Mouse (Mus musculus): ENCODE results near the gene Olfml2b. TPM values are rescaled to one million over a fixed set of nuclear protein-coding genes. Genes with fewer than 3 reads are reported as not detected.

Olfml2b gene
- polyA plus RNA-seq, 1 experiment: not detected

- Histone ChIP-seq H3K27me3 (replicated peaks) (peaks cover 33% of the 10 kb centered on the region), H3K9me3 (peaks cover 10% of the 10 kb centered on the region), H3K4me1 (peaks cover 25% of the 10 kb centered on the region), H3K36me3 (replicated peaks; ENCODE audit: low read length) (peaks cover 15% of the 10 kb centered on the region), H3K4me3 (replicated peaks) (no peak overlapping the region)
- TF ChIP-seq GATA1 (IDR thresholded peaks at IDR 0.05; ENCODE audit: borderline replicate concordance, low read length) (no peak), FLI1 (IDR thresholded peaks at IDR 0.05; ENCODE audit: low read length) (no peak)
Measured at GRCm38 (mm10) chr1:170701582-170701981, 57.2 kb downstream of the Olfml2b start.

DNA sequence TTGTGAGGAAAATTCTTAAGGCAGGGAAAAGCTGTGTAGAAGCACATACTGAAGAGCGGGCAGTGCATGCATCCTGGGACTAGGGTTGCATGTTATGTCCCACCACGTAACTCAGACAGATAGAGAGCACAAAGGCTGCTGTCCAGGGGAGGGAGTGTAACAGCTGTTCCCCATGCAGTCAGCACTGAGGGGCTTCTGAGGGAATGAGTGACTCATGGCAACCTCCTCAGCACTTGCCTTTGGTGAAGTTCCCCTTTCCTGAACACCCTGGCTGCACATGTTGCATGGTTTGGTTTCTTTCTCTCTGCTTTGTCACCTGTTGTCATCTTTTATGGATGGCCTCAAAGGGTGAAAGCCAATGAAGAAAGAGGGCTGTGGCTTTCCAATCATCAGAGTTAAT is 57.9 kb downstream of the Olfml2b start:
- Histone ChIP-seq H3K4me3 (replicated peaks) (peak overlapping the region; percentile 51), H3K36me3 (replicated peaks; ENCODE audit: low read length) (peaks cover 21% of the 10 kb centered on the region), H3K27me3 (replicated peaks) (peaks cover 29% of the 10 kb centered on the region), H3K9me3 (peaks cover 10% of the 10 kb centered on the region), H3K4me1 (peaks cover 31% of the 10 kb centered on the region)
- TF ChIP-seq FLI1 (IDR thresholded peaks at IDR 0.05; ENCODE audit: low read length): no peak
- TF ChIP-seq GATA1 (IDR thresholded peaks at IDR 0.05; ENCODE audit: borderline replicate concordance, low read length): no peak

DNA sequence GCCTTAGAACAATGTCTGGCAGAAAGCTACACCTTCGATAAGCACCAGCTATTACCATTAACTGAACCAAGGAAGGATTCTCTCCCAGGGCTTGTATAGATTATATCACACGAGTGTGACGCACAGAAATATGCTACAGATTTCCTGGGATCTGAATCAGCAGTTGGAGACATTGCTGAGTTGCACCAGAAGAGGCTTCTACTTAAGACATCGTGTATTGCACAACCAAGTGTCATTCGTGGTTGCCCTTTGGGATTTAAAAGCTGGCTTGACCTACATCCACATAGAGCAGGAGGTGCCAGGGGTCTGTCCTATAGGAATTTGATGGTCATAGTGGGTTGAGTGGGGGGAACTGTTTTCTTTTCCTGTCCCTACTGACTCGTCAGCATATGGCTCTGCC is 58.6 kb downstream of the Olfml2b start:
- Histone ChIP-seq H3K4me1 (peaks cover 36% of the 10 kb centered on the region), H3K4me3 (replicated peaks) (no peak overlapping the region), H3K36me3 (replicated peaks; ENCODE audit: low read length) (peaks cover 28% of the 10 kb centered on the region), H3K27me3 (replicated peaks) (peaks cover 23% of the 10 kb centered on the region), H3K9me3 (peaks cover 7% of the 10 kb centered on the region)
- TF ChIP-seq FLI1 (IDR thresholded peaks at IDR 0.05; ENCODE audit: low read length) (no peak), GATA1 (IDR thresholded peaks at IDR 0.05; ENCODE audit: borderline replicate concordance, low read length) (no peak)

DNA sequence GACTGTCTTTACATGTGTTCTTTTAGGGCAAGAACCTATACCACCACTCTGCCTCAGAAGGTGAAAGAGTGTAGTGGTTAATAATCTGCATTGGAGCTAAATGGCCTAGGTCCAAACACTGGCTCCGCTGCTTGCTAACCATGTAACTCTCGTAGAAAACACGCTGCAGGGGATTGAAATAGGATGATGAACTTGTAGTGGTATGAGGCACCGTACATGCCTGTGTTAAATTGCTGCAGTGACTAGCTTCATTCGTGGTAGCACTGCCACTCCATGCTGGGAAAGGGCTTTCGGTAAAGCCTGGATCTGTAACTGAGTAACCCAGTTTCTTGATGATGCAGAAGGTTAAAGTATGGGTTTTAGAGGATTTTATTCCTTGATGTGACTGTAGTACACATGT is 59.8 kb downstream of the Olfml2b start:
- H3K4me3 ChIP-seq (replicated peaks): no peak overlapping the region
- H3K27me3 ChIP-seq (replicated peaks): peaks cover 14% of the 10 kb centered on the region
- H3K4me1 ChIP-seq: peaks cover 47% of the 10 kb centered on the region
- no peaks in the 10 kb centered on the region for H3K9me3 ChIP-seq
- TF ChIP-seq FLI1 (IDR thresholded peaks at IDR 0.05; ENCODE audit: low read length) (no peak), GATA1 (IDR thresholded peaks at IDR 0.05; ENCODE audit: borderline replicate concordance, low read length) (no peak)
- peaks cover 39% of the 10 kb centered on the region for H3K36me3 ChIP-seq (replicated peaks; ENCODE audit: low read length)

- H3K4me1 ChIP-seq: peaks cover 57% of the 10 kb centered on the region
- TF ChIP-seq FLI1 (IDR thresholded peaks at IDR 0.05; ENCODE audit: low read length) (no peak), GATA1 (IDR thresholded peaks at IDR 0.05; ENCODE audit: borderline replicate concordance, low read length) (no peak)
- peaks cover 49% of the 10 kb centered on the region for H3K36me3 ChIP-seq (replicated peaks; ENCODE audit: low read length)
- H3K27me3 ChIP-seq (replicated peaks): peaks cover 9% of the 10 kb centered on the region
- no peak overlapping the region for H3K4me3 ChIP-seq (replicated peaks)
- no peaks in the 10 kb centered on the region for H3K9me3 ChIP-seq
Measured at GRCm38 (mm10) chr1:170704911-170705594, 60.7 kb downstream of the Olfml2b start.

- Histone ChIP-seq H3K36me3 (replicated peaks; ENCODE audit: low read length) (peaks cover 58% of the 10 kb centered on the region), H3K27me3 (replicated peaks) (peaks cover 7% of the 10 kb centered on the region), H3K9me3 (no peaks in the 10 kb centered on the region), H3K4me3 (replicated peaks) (no peak overlapping the region), H3K4me1 (peaks cover 67% of the 10 kb centered on the region)
- TF ChIP-seq GATA1 (IDR thresholded peaks at IDR 0.05; ENCODE audit: borderline replicate concordance, low read length) (no peak), FLI1 (IDR thresholded peaks at IDR 0.05; ENCODE audit: low read length) (no peak)
Measured at GRCm38 (mm10) chr1:170706046-170706445, 61.7 kb downstream of the Olfml2b start.

DNA sequence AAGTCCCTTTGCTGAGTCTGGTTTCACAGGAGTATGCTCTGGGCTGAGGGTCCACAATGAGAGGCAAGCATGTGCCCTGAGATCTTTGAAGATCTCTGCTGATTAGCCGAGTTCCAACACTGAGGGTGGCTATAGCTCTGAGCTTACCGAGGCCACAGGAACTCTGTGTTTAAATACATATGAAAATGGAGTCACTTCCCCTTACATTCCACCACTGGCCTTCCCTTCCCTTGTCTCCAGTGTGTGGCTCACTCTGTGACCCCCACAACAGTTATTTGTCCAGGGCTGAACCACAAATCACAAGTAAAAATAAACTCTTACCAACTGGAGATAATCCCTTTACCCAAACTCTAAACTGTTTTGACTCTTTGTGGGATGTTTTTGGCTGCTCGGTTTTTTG is 64.7 kb downstream of the Olfml2b start:
- H3K9me3 ChIP-seq: no peaks in the 10 kb centered on the region
- H3K36me3 ChIP-seq (replicated peaks; ENCODE audit: low read length): peaks cover 65% of the 10 kb centered on the region
- H3K4me1 ChIP-seq: peaks cover 60% of the 10 kb centered on the region
- TF ChIP-seq GATA1 (IDR thresholded peaks at IDR 0.05; ENCODE audit: borderline replicate concordance, low read length): no peak
- no peak for TF ChIP-seq FLI1 (IDR thresholded peaks at IDR 0.05; ENCODE audit: low read length)
- H3K4me3 ChIP-seq (replicated peaks): no peak overlapping the region
- H3K27me3 ChIP-seq (replicated peaks): no peaks in the 10 kb centered on the region

DNA sequence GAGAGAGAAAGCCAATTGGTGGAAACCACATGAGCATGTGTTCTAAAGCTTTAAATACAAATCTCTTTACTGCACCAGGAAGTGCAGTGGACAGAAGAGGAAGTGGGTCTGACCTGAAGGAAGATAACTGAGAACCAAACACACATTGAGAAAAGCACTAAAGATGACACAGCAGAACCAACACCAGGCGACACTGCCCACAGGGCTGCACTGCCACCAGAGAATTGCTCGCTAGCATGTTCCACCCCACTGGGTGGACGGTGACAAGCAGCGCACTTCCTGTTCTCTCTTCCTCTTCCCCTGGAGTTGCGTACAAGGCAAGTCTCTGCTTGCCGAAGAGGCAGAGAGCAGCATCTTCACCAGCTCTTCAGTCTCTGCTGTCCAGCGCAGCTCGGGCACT is 65.1 kb downstream of the Olfml2b start:
- peaks cover 58% of the 10 kb centered on the region for H3K4me1 ChIP-seq
- no peaks in the 10 kb centered on the region for H3K27me3 ChIP-seq (replicated peaks)
- no peaks in the 10 kb centered on the region for H3K9me3 ChIP-seq
- no peak for TF ChIP-seq FLI1 (IDR thresholded peaks at IDR 0.05; ENCODE audit: low read length)
- no peak; the same call in 2 of the 3 replicates for TF ChIP-seq GATA1 (IDR thresholded peaks at IDR 0.05; ENCODE audit: borderline replicate concordance, low read length)
- peak overlapping the region; percentile 68 for H3K4me3 ChIP-seq (replicated peaks)
- H3K36me3 ChIP-seq (replicated peaks; ENCODE audit: low read length): peaks cover 65% of the 10 kb centered on the region

DNA sequence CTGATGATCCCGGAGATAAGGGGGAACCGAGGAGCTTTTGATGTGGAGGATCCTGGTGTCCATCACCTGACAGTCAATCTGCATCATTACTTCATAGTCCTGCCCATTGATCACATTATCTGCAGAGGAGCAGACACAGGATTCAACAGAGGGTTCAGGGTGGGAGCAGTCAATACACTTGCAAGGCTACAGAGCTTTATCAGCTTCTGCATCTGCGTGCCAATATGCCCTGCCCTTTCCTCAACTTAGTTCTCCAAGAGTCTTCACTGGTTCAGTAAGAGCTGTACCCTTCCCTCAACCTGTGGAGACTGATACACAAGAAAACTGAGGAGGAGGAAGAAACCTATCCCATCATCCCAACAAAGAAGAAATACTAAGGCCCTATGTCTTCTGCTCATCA is 65.6 kb downstream of the Olfml2b start:
- peaks cover 63% of the 10 kb centered on the region for H3K36me3 ChIP-seq (replicated peaks; ENCODE audit: low read length)
- H3K27me3 ChIP-seq (replicated peaks): no peaks in the 10 kb centered on the region
- no peak overlapping the region for H3K4me3 ChIP-seq (replicated peaks)

DNA sequence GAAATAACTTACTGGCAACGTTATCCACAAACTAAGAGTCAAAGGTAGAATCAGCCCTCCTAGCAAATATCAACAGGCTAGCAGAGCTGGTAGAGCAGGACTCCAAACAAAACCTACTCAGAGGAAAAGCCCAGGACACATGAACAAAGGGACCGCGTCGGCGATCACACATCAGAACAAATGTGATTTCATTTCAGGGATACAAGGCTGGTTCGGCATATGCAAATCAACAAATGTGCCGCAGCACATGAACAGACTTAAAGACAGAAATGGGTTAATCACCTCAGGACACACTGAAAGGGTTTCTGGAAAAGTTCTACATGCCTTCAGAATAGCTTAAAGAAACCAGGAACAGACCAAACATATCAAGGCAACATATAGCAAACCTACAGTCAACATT is 67.4 kb downstream of the Olfml2b start:
- TF ChIP-seq GATA1 (IDR thresholded peaks at IDR 0.05; ENCODE audit: borderline replicate concordance, low read length) (no peak), FLI1 (IDR thresholded peaks at IDR 0.05; ENCODE audit: low read length) (no peak)
- H3K4me1 ChIP-seq: peaks cover 46% of the 10 kb centered on the region
- H3K27me3 ChIP-seq (replicated peaks): no peaks in the 10 kb centered on the region
- peaks cover 57% of the 10 kb centered on the region for H3K36me3 ChIP-seq (replicated peaks; ENCODE audit: low read length)
- no peaks in the 10 kb centered on the region for H3K9me3 ChIP-seq
- H3K4me3 ChIP-seq (replicated peaks): no peak overlapping the region

More for the DNA sequence above, 65.6 kb downstream of the Olfml2b start:
- peaks cover 58% of the 10 kb centered on the region for H3K4me1 ChIP-seq
- no peaks in the 10 kb centered on the region for H3K9me3 ChIP-seq
- no peak for TF ChIP-seq FLI1 (IDR thresholded peaks at IDR 0.05; ENCODE audit: low read length)
- no peak for TF ChIP-seq GATA1 (IDR thresholded peaks at IDR 0.05; ENCODE audit: borderline replicate concordance, low read length)
